Mouse (Mus musculus) cerebellum, adult 18-20 months (tissue): ENCODE measurements around the gene Fam136a.
"Not testable (repeated sequence)": the region's sequence is repeated elsewhere in the genome, so short reads cannot be mapped to it uniquely, and the experiment has no call there.

Experiments
- DNase-seq, 2 experiments: peaks; one replicate each; pipeline ENCODE4 v3.0.0; 2021

Gene Fam136a

GRCm38 (mm10) chr6:86368479-86368878 is 3.0 kb downstream of the Fam136a start:
- peak in 1 of 2 experiments; percentile 19 for DNase-seq

GRCm38 (mm10) chr6:86370093-86370713 is 4.8 kb downstream of the Fam136a start:
- no peak for DNase-seq

GRCm38 (mm10) chr6:86370764-86371339 is 5.4 kb downstream of the Fam136a start, which contains the start of gene Snrpg:
Snrpg (plus strand) TSS chr6:86371304.
- DNase-seq = no peak

- peak; percentile 96 to 97 for DNase-seq
These were observed 6.0 kb downstream of the Fam136a start for GRCm38 (mm10) chr6:86371340-86371911.

- DNase-seq = no peak
These were observed 6.6 kb downstream of the Fam136a start for GRCm38 (mm10) chr6:86371950-86372516.

GRCm38 (mm10) chr6:86373556-86373955 is 8.1 kb downstream of the Fam136a start:
- DNase-seq = no peak

GRCm38 (mm10) chr6:86378341-86378740 is 12.9 kb downstream of the Fam136a start:
- no peak for DNase-seq

- not testable (repeated sequence) for DNase-seq
These were observed 14.7 kb downstream of the Fam136a start for GRCm38 (mm10) chr6:86380112-86380511.

GRCm38 (mm10) chr6:86382551-86382950 is 17.1 kb downstream of the Fam136a start:
- DNase-seq = no peak

- no peak for DNase-seq
These were observed 17.9 kb downstream of the Fam136a start for GRCm38 (mm10) chr6:86383370-86383769.

- no peak for DNase-seq
These were observed 19.2 kb downstream of the Fam136a start for GRCm38 (mm10) chr6:86384692-86385091.

- DNase-seq = no peak
These were observed 20.1 kb downstream of the Fam136a start for GRCm38 (mm10) chr6:86385362-86386104.

GRCm38 (mm10) chr6:86387313-86387712 is 21.9 kb downstream of the Fam136a start:
- no peak for DNase-seq

- no peak for DNase-seq
These were observed 23.0 kb downstream of the Fam136a start for GRCm38 (mm10) chr6:86388461-86388860.

GRCm38 (mm10) chr6:86391326-86391725 is 25.9 kb downstream of the Fam136a start:
- no peak for DNase-seq

- DNase-seq = no peak
These were observed 27.7 kb downstream of the Fam136a start for GRCm38 (mm10) chr6:86393187-86393586.

- no peak for DNase-seq
These were observed 28.8 kb downstream of the Fam136a start for GRCm38 (mm10) chr6:86394078-86394720.

GRCm38 (mm10) chr6:86395021-86395420 is 29.6 kb downstream of the Fam136a start:
- no peak for DNase-seq

- DNase-seq = no peak
These were observed 30.5 kb downstream of the Fam136a start for GRCm38 (mm10) chr6:86395969-86396368.

- peak; percentile 92 to 94 for DNase-seq
These were observed 31.3 kb downstream of the Fam136a start, which contains the start of gene Pcyox1 for GRCm38 (mm10) chr6:86396581-86397256. Pcyox1 (minus strand) TSS chr6:86397154.

- DNase-seq = no peak
These were observed 32.0 kb downstream of the Fam136a start for GRCm38 (mm10) chr6:86397257-86397980.
